In the genomic region with DNA sequence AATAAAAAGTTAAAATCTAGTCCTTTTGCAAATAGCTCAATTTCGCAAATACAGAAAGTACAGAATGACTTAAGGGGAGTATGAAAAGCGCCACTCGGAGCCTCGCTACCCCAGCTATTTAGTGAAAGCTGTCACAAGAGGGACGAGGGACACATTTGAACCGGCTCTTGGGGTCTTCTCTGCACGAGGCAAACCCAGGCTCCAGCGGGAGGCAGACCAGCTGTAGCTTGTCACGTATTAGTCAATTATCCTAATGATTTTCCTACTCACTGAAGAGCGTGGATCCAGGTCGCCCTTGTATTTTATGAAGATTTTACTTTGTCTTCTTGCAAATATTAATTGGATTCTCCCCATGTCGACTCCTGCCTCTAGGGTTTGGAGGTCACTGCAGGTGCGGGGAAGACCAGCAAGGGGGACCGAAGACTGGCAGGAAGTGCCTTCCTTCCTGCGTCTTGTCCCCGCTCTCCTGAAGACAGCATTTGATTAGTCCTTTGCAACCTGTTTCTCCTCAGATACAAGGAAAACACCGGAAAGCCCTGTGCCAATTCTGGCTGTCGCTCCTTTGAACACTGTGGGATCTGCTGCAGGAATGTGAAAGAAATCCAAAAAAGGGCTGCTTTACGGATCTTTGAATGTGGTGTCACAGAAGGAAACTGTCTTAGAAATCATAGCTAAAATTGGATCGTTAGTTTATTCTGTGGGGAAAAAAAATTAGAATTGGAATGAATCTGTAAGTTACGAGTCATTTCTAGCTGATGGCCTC, we compare ENCODE assay signal across 23 mouse cellular contexts.
DNase-seq lines count a peak whose midpoint lies in the region; ATAC-seq and TF ChIP-seq lines count a peak whose summit lies in the region.
"Had no signal": no experiment of that assay in that cellular context is flagged by ENCODE, and none has a peak within 500 bp of the region (broad histone marks: within the 10 kb centered on the region; RNA-seq: fewer than 3 reads in every experiment).

No protein-coding gene starts in this region.

- no peaks in the 10 kb centered on the region for H3K9me3 ChIP-seq in forebrain, postnatal 0 days (ENCODE audit: low read length)
- no peaks in the 10 kb centered on the region for H3K9me3 ChIP-seq in forebrain, embryonic 10.5 days
- H3K9me3 ChIP-seq in lung, postnatal 0 days (ENCODE audit: low read length) = no peaks in the 10 kb centered on the region
- H3K9me3 ChIP-seq: embryonic facial prominence, embryonic 12.5 days; forebrain, embryonic 12.5 days; heart, embryonic 15.5 days; hindbrain, embryonic 15.5 days had no signal

- no peak overlapping the region for H3K9ac ChIP-seq in forebrain, postnatal 0 days
- H3K9ac ChIP-seq in lung, postnatal 0 days (replicated peaks; ENCODE audit: low read depth) = no peak overlapping the region
- H3K9ac ChIP-seq: embryonic facial prominence, embryonic 12.5 days; forebrain, embryonic 12.5 days; heart, embryonic 15.5 days; hindbrain, embryonic 15.5 days had no signal

- DNase-seq in forebrain, postnatal 0 days = peak; percentile 56
- no peak for DNase-seq in forebrain, embryonic 10.5 days (ENCODE audit: extremely low spot score, low spot score)
- peak; percentile 19 to 29 for DNase-seq in left cerebral cortex, postnatal 14 days (ENCODE audit: low spot score in 2 of 2)
- no peak for DNase-seq in left cerebral cortex, adult 11 months (ENCODE audit: low spot score)
- peak; percentile 46 for DNase-seq in lung, postnatal 0 days (ENCODE audit: low spot score)
- no peak for DNase-seq in lung, adult 18-20 months
- peak; percentile 48 for DNase-seq in brain, adult 2 months (ENCODE audit: low read depth, low spot score)
- DNase-seq: adrenal gland, adult 8-10 months; adrenal gland, postnatal 36 days; B cell, adult 2 months; cerebellum, adult 11-12 months; cerebellum, adult 9-10 months; cerebellum, postnatal 25 days; gastrocnemius, postnatal 36 days; heart, adult 18-20 months had no signal

- TF ChIP-seq EP300 in lung, postnatal 0 days (IDR thresholded peaks at IDR 0.05) = no peak

- H3K4me1 ChIP-seq in forebrain, postnatal 0 days (ENCODE audit: insufficient read depth) = peaks cover 13% of the 10 kb centered on the region
- H3K4me1 ChIP-seq in forebrain, embryonic 10.5 days = peaks cover 31% of the 10 kb centered on the region
- no peaks in the 10 kb centered on the region for H3K4me1 ChIP-seq in lung, postnatal 0 days (ENCODE audit: insufficient read depth, low read depth, low read length)
- H3K4me1 ChIP-seq: heart, embryonic 15.5 days had no signal

- no peak for TF ChIP-seq CTCF in forebrain, postnatal 0 days (IDR thresholded peaks at IDR 0.05; ENCODE audit: low read depth)
- TF ChIP-seq CTCF in lung, postnatal 0 days (IDR thresholded peaks at IDR 0.05) = no peak

- no peak overlapping the region for H3K4me2 ChIP-seq in forebrain, postnatal 0 days (ENCODE audit: low read depth)
- peak overlapping the region; percentile 15; the same call in 1 of the 2 replicates for H3K4me2 ChIP-seq in lung, postnatal 0 days (replicated peaks; ENCODE audit: low read depth, low read length)
- H3K4me2 ChIP-seq: embryonic facial prominence, embryonic 12.5 days; forebrain, embryonic 12.5 days; heart, embryonic 11.5 days; heart, embryonic 15.5 days; hindbrain, embryonic 15.5 days had no signal

- ATAC-seq in forebrain, postnatal 0 days = peak; percentile 42
- ATAC-seq in lung, postnatal 0 days = peak; percentile 35; the same call in 1 of the 2 replicates
- ATAC-seq: CD4-positive, CD25-positive, alpha-beta regulatory T cell, adult 4 months; forebrain, embryonic 16.5 days had no signal

- intact Hi-C loops in left cerebral cortex, postnatal 14 days (cut with DNase I) = no loop called here

- H3K27ac ChIP-seq in forebrain, postnatal 0 days (ENCODE audit: low read depth, low read length) = no peak overlapping the region
- no peak overlapping the region for H3K27ac ChIP-seq in forebrain, embryonic 10.5 days
- H3K27ac ChIP-seq in lung, postnatal 0 days (ENCODE audit: low read length) = no peak overlapping the region
- H3K27ac ChIP-seq: embryonic facial prominence, embryonic 12.5 days; forebrain, embryonic 12.5 days; heart, embryonic 15.5 days; hindbrain, embryonic 15.5 days had no signal

- no peaks in the 10 kb centered on the region for H3K27me3 ChIP-seq in forebrain, postnatal 0 days (ENCODE audit: insufficient read depth, low read length)
- no peaks in the 10 kb centered on the region for H3K27me3 ChIP-seq in forebrain, embryonic 10.5 days (ENCODE audit: poor library complexity, severe bottlenecking)
- no peaks in the 10 kb centered on the region for H3K27me3 ChIP-seq in lung, postnatal 0 days (replicated peaks; ENCODE audit: insufficient read depth, low read length)
- H3K27me3 ChIP-seq: forebrain, embryonic 12.5 days; heart, embryonic 15.5 days; hindbrain, embryonic 15.5 days had no signal

- H3K36me3 ChIP-seq in forebrain, postnatal 0 days (ENCODE audit: insufficient read depth) = no peaks in the 10 kb centered on the region
- no peaks in the 10 kb centered on the region for H3K36me3 ChIP-seq in forebrain, embryonic 10.5 days (replicated peaks)
- no peaks in the 10 kb centered on the region for H3K36me3 ChIP-seq in lung, postnatal 0 days (ENCODE audit: insufficient read depth, low read length)
- H3K36me3 ChIP-seq: embryonic facial prominence, embryonic 12.5 days; forebrain, embryonic 12.5 days; G1E; heart, embryonic 15.5 days; hindbrain, embryonic 15.5 days had no signal

- H3K4me3 ChIP-seq in forebrain, postnatal 0 days (ENCODE audit: low read depth, low read length) = no peak overlapping the region
- H3K4me3 ChIP-seq in forebrain, embryonic 10.5 days = no peak overlapping the region
- no peak overlapping the region for H3K4me3 ChIP-seq in lung, postnatal 0 days (ENCODE audit: low read depth, low read length)
- H3K4me3 ChIP-seq: embryonic facial prominence, embryonic 12.5 days; forebrain, embryonic 12.5 days; heart, embryonic 15.5 days; hindbrain, embryonic 15.5 days had no signal

- 54% methylated on average over 21 of the region's 21 CpGs for WGBS in forebrain, postnatal 0 days
- WGBS in forebrain, embryonic 10.5 days = 89% methylated on average over 21 of the region's 21 CpGs
- WGBS in lung, postnatal 0 days = 51% methylated on average over 21 of the region's 21 CpGs

Comparison
In these comparisons a context has a peak if more than half of its experiments do, and no peak if none do; other contexts are left out.
1. DNase-seq: peak in forebrain, postnatal 0 days (single experiment), left cerebral cortex, postnatal 14 days (2 of 2), lung, postnatal 0 days (single experiment) and brain, adult 2 months (single experiment); none in forebrain, embryonic 10.5 days (single experiment), left cerebral cortex, adult 11 months (single experiment) and lung, adult 18-20 months (0 of 2).